Mouse (Mus musculus): Measurements from ENCODE around the gene Ttll6. TPM values are rescaled to one million over a fixed set of nuclear protein-coding genes. Genes with fewer than 3 reads are reported as not detected.
A peak's percentile ranks its signal among the peaks of the same experiment; 100 is the strongest.

The Ttll6 gene
- polyA plus RNA-seq, 1 experiment from 2014 or later, result 0.36 TPM

- no peak for ATAC-seq
- H3K27ac ChIP-seq (ENCODE audit: low read depth, low read length), result no peak overlapping the region
- no peak overlapping the region for H3K9ac ChIP-seq (ENCODE audit: low read depth, low read length)
- peaks cover 2% of the 10 kb centered on the region; the same call in 1 of the 2 replicates for H3K9me3 ChIP-seq (ENCODE audit: control insufficient read depth, low read length)
- no peaks in the 10 kb centered on the region for H3K4me1 ChIP-seq (ENCODE audit: control insufficient read depth, insufficient read depth, low read depth, low read length)
- H3K4me3 ChIP-seq (ENCODE audit: low read length), result no peak overlapping the region
- peaks cover 19% of the 10 kb centered on the region for H3K27me3 ChIP-seq (replicated peaks; ENCODE audit: control insufficient read depth, insufficient read depth, low read length)
- no peaks in the 10 kb centered on the region for H3K36me3 ChIP-seq (ENCODE audit: control insufficient read depth, insufficient read depth, low read length)
- H3K4me2 ChIP-seq (ENCODE audit: low read length), result no peak overlapping the region
- WGBS, result 59% methylated on average over 4 of the region's 4 CpGs
Observed at GRCm38 (mm10) chr11:96143766-96144165, 10.2 kb downstream of the Ttll6 start.

GRCm38 (mm10) chr11:96145622-96146270 is 12.2 kb downstream of the Ttll6 start:
- no peak for ATAC-seq
- H3K36me3 ChIP-seq (ENCODE audit: control insufficient read depth, insufficient read depth, low read length), result no peaks in the 10 kb centered on the region
- whole genome bisulfite sequencing, result 4% methylated on average over 15 of the region's 15 CpGs
- peaks cover 23% of the 10 kb centered on the region for H3K27me3 ChIP-seq (replicated peaks; ENCODE audit: control insufficient read depth, insufficient read depth, low read length)
- H3K4me3 ChIP-seq (ENCODE audit: low read length), result peak overlapping the region; percentile 6; the same call in 1 of the 2 replicates
- peak overlapping the region; percentile 44 for H3K4me2 ChIP-seq (ENCODE audit: low read length)
- H3K27ac ChIP-seq (ENCODE audit: low read depth, low read length), result no peak overlapping the region
- H3K9me3 ChIP-seq (ENCODE audit: control insufficient read depth, low read length), result peaks cover 4% of the 10 kb centered on the region; the same call in 1 of the 2 replicates
- H3K9ac ChIP-seq (ENCODE audit: low read depth, low read length), result peak overlapping the region; percentile 31; the same call in 1 of the 2 replicates
- H3K4me1 ChIP-seq (ENCODE audit: control insufficient read depth, insufficient read depth, low read depth, low read length), result no peaks in the 10 kb centered on the region

GRCm38 (mm10) chr11:96147471-96147870 is 13.9 kb downstream of the Ttll6 start:
- ATAC-seq, result no peak
- Histone ChIP-seq H3K4me2 (ENCODE audit: low read length) (no peak overlapping the region), H3K4me1 (ENCODE audit: control insufficient read depth, insufficient read depth, low read depth, low read length) (no peaks in the 10 kb centered on the region), H3K36me3 (ENCODE audit: control insufficient read depth, insufficient read depth, low read length) (no peaks in the 10 kb centered on the region), H3K9me3 (ENCODE audit: control insufficient read depth, low read length) (peaks cover 4% of the 10 kb centered on the region; the same call in 1 of the 2 replicates), H3K4me3 (ENCODE audit: low read length) (no peak overlapping the region), H3K27me3 (replicated peaks; ENCODE audit: control insufficient read depth, insufficient read depth, low read length) (peaks cover 26% of the 10 kb centered on the region), H3K27ac (ENCODE audit: low read depth, low read length) (no peak overlapping the region), H3K9ac (ENCODE audit: low read depth, low read length) (no peak overlapping the region)
- WGBS, result 78% methylated on average over 6 of the region's 6 CpGs

- Histone ChIP-seq H3K9ac (ENCODE audit: low read depth, low read length) (no peak overlapping the region), H3K9me3 (ENCODE audit: control insufficient read depth, low read length) (no peaks in the 10 kb centered on the region), H3K4me1 (ENCODE audit: control insufficient read depth, insufficient read depth, low read depth, low read length) (no peaks in the 10 kb centered on the region), H3K4me3 (ENCODE audit: low read length) (no peak overlapping the region), H3K36me3 (ENCODE audit: control insufficient read depth, insufficient read depth, low read length) (no peaks in the 10 kb centered on the region), H3K27me3 (replicated peaks; ENCODE audit: control insufficient read depth, insufficient read depth, low read length) (peaks cover 48% of the 10 kb centered on the region), H3K27ac (ENCODE audit: low read depth, low read length) (no peak overlapping the region), H3K4me2 (ENCODE audit: low read length) (no peak overlapping the region)
- no peak for ATAC-seq
- WGBS, result 71% methylated on average over 12 of the region's 12 CpGs
Observed at GRCm38 (mm10) chr11:96164769-96165168, 31.2 kb downstream of the Ttll6 start.

GRCm38 (mm10) chr11:96168125-96168524 is 34.5 kb downstream of the Ttll6 start:
- Histone ChIP-seq H3K4me3 (ENCODE audit: low read length) (no peak overlapping the region), H3K4me2 (ENCODE audit: low read length) (no peak overlapping the region), H3K36me3 (ENCODE audit: control insufficient read depth, insufficient read depth, low read length) (no peaks in the 10 kb centered on the region), H3K27ac (ENCODE audit: low read depth, low read length) (no peak overlapping the region), H3K9me3 (ENCODE audit: control insufficient read depth, low read length) (no peaks in the 10 kb centered on the region), H3K27me3 (replicated peaks; ENCODE audit: control insufficient read depth, insufficient read depth, low read length) (peaks cover 75% of the 10 kb centered on the region), H3K4me1 (ENCODE audit: control insufficient read depth, insufficient read depth, low read depth, low read length) (no peaks in the 10 kb centered on the region), H3K9ac (ENCODE audit: low read depth, low read length) (no peak overlapping the region)
- ATAC-seq, result no peak
- 30% methylated on average over 9 of the region's 9 CpGs for WGBS

GRCm38 (mm10) chr11:96169016-96169415 is 35.4 kb downstream of the Ttll6 start:
- no peaks in the 10 kb centered on the region for H3K4me1 ChIP-seq (ENCODE audit: control insufficient read depth, insufficient read depth, low read depth, low read length)
- 14% methylated on average over 7 of the region's 7 CpGs for WGBS
- no peak overlapping the region for H3K27ac ChIP-seq (ENCODE audit: low read depth, low read length)
- no peaks in the 10 kb centered on the region for H3K36me3 ChIP-seq (ENCODE audit: control insufficient read depth, insufficient read depth, low read length)
- no peaks in the 10 kb centered on the region for H3K9me3 ChIP-seq (ENCODE audit: control insufficient read depth, low read length)
- H3K9ac ChIP-seq (ENCODE audit: low read depth, low read length), result no peak overlapping the region
- H3K4me3 ChIP-seq (ENCODE audit: low read length), result no peak overlapping the region
- H3K4me2 ChIP-seq (ENCODE audit: low read length), result no peak overlapping the region
- peaks cover 83% of the 10 kb centered on the region for H3K27me3 ChIP-seq (replicated peaks; ENCODE audit: control insufficient read depth, insufficient read depth, low read length)
- no peak for ATAC-seq

- Histone ChIP-seq H3K36me3 (ENCODE audit: control insufficient read depth, insufficient read depth, low read length) (no peaks in the 10 kb centered on the region), H3K4me3 (ENCODE audit: low read length) (no peak overlapping the region), H3K27me3 (replicated peaks; ENCODE audit: control insufficient read depth, insufficient read depth, low read length) (peaks cover 81% of the 10 kb centered on the region), H3K4me1 (ENCODE audit: control insufficient read depth, insufficient read depth, low read depth, low read length) (no peaks in the 10 kb centered on the region), H3K27ac (ENCODE audit: low read depth, low read length) (no peak overlapping the region), H3K4me2 (ENCODE audit: low read length) (no peak overlapping the region), H3K9ac (ENCODE audit: low read depth, low read length) (no peak overlapping the region), H3K9me3 (ENCODE audit: control insufficient read depth, low read length) (no peaks in the 10 kb centered on the region)
- ATAC-seq, result no peak
- WGBS, result under 1% methylated on average over 20 of the region's 20 CpGs
Observed at GRCm38 (mm10) chr11:96170711-96171379, 37.3 kb downstream of the Ttll6 start.

GRCm38 (mm10) chr11:96171601-96172000 is 38.0 kb downstream of the Ttll6 start:
- no peaks in the 10 kb centered on the region for H3K4me1 ChIP-seq (ENCODE audit: control insufficient read depth, insufficient read depth, low read depth, low read length)
- no peak for ATAC-seq
- H3K36me3 ChIP-seq (ENCODE audit: control insufficient read depth, insufficient read depth, low read length), result no peaks in the 10 kb centered on the region
- 5% methylated on average over 3 of the region's 3 CpGs for WGBS
- no peak overlapping the region for H3K27ac ChIP-seq (ENCODE audit: low read depth, low read length)
- H3K9ac ChIP-seq (ENCODE audit: low read depth, low read length), result no peak overlapping the region
- H3K4me2 ChIP-seq (ENCODE audit: low read length), result no peak overlapping the region
- H3K27me3 ChIP-seq (replicated peaks; ENCODE audit: control insufficient read depth, insufficient read depth, low read length), result peaks cover 78% of the 10 kb centered on the region
- no peak overlapping the region for H3K4me3 ChIP-seq (ENCODE audit: low read length)
- H3K9me3 ChIP-seq (ENCODE audit: control insufficient read depth, low read length), result no peaks in the 10 kb centered on the region

- no peak for ATAC-seq
- Histone ChIP-seq H3K4me2 (ENCODE audit: low read length) (no peak overlapping the region), H3K9ac (ENCODE audit: low read depth, low read length) (no peak overlapping the region), H3K4me3 (ENCODE audit: low read length) (no peak overlapping the region), H3K36me3 (ENCODE audit: control insufficient read depth, insufficient read depth, low read length) (no peaks in the 10 kb centered on the region), H3K4me1 (ENCODE audit: control insufficient read depth, insufficient read depth, low read depth, low read length) (no peaks in the 10 kb centered on the region), H3K9me3 (ENCODE audit: control insufficient read depth, low read length) (0 out of 2 replicates have a peak, but pooled peaks cover 3% of the 10 kb centered on the region), H3K27ac (ENCODE audit: low read depth, low read length) (no peak overlapping the region), H3K27me3 (replicated peaks; ENCODE audit: control insufficient read depth, insufficient read depth, low read length) (peaks cover 73% of the 10 kb centered on the region)
- under 1% methylated on average over 25 of the region's 25 CpGs for WGBS
Observed at GRCm38 (mm10) chr11:96172511-96173287, 39.1 kb downstream of the Ttll6 start.

Measured in hindbrain, embryonic 16.5 days (tissue).